Mouse (Mus musculus): Measurements from ENCODE around the gene Wdr77. TPM values are rescaled to one million over a fixed set of nuclear protein-coding genes. Genes with fewer than 3 reads are reported as not detected.
"Not testable (repeated sequence)": the region's sequence is repeated elsewhere in the genome, so short reads cannot be mapped to it uniquely, and the experiment has no call there.

The Wdr77 gene
- polyA plus RNA-seq, 1 experiment from 2014 or later, result 83.4 TPM

GRCm38 (mm10) chr3:105917656-105918354 is 41.4 kb upstream of the Wdr77 start:
- WGBS, result 32% methylated on average over 10 of the region's 10 CpGs
- no peaks in the 10 kb centered on the region for H3K9me3 ChIP-seq (ENCODE audit: control insufficient read depth, low read length)
- H3K9ac ChIP-seq (ENCODE audit: low read length), result peak overlapping the region; percentile 21; the same call in 1 of the 2 replicates
- no peaks in the 10 kb centered on the region for H3K36me3 ChIP-seq (ENCODE audit: control insufficient read depth, insufficient read depth, low read length)
- H3K4me3 ChIP-seq (ENCODE audit: control insufficient read depth in 1 of 2, insufficient read depth in 1 of 2, low read depth in 1 of 2, low read length in 2 of 2), result no peak overlapping the region
- peaks cover 4 to 14% of the 10 kb centered on the region in 2 experiments; a peak in 3 of 4 replicates for H3K4me1 ChIP-seq (ENCODE audit: control insufficient read depth in 2 of 2, insufficient read depth in 2 of 2, low read length in 2 of 2)
- H3K27me3 ChIP-seq (ENCODE audit: control insufficient read depth, insufficient read depth, low read length), result no peaks in the 10 kb centered on the region
- ATAC-seq (ENCODE audit: insufficient number of reproducible peaks, insufficient read depth, low FRiP score, low read depth), result peak; percentile 20; the same call in 1 of the 2 replicates
- no peak overlapping the region for H3K4me2 ChIP-seq (ENCODE audit: low read length)
- peak overlapping the region in 1 of 2 experiments; percentile 46; a peak in 1 of 4 replicates for H3K27ac ChIP-seq (replicated peaks in 1 of 2; ENCODE audit: control insufficient read depth in 1 of 2, insufficient read depth in 1 of 2, low read depth in 2 of 2, low read length in 2 of 2)

- no peak overlapping the region for H3K4me3 ChIP-seq (ENCODE audit: control insufficient read depth in 1 of 2, insufficient read depth in 1 of 2, low read depth in 1 of 2, low read length in 2 of 2)
- ATAC-seq (ENCODE audit: insufficient number of reproducible peaks, insufficient read depth, low FRiP score, low read depth), result no peak
- WGBS, result 51% methylated on average over 3 of the region's 3 CpGs
- H3K9ac ChIP-seq (ENCODE audit: low read length), result peak overlapping the region; percentile 21; the same call in 1 of the 2 replicates
- H3K36me3 ChIP-seq (ENCODE audit: control insufficient read depth, insufficient read depth, low read length), result no peaks in the 10 kb centered on the region
- no peak overlapping the region for H3K4me2 ChIP-seq (ENCODE audit: low read length)
- H3K27ac ChIP-seq (replicated peaks in 1 of 2; ENCODE audit: control insufficient read depth in 1 of 2, insufficient read depth in 1 of 2, low read depth in 2 of 2, low read length in 2 of 2), result 0 out of 4 replicates have a peak overlapping the region, but pooled peaks of 1 of the 2 experiments have one; percentile 46
- H3K27me3 ChIP-seq (ENCODE audit: control insufficient read depth, insufficient read depth, low read length), result no peaks in the 10 kb centered on the region
- H3K4me1 ChIP-seq (ENCODE audit: control insufficient read depth in 2 of 2, insufficient read depth in 2 of 2, low read length in 2 of 2), result peaks cover 4 to 14% of the 10 kb centered on the region in 2 experiments; a peak in 3 of 4 replicates
- no peaks in the 10 kb centered on the region for H3K9me3 ChIP-seq (ENCODE audit: control insufficient read depth, low read length)
Observed at GRCm38 (mm10) chr3:105918355-105918745, 40.8 kb upstream of the Wdr77 start.

- H3K27me3 ChIP-seq (ENCODE audit: control insufficient read depth, insufficient read depth, low read length); H3K4me2 ChIP-seq (ENCODE audit: low read length); H3K27ac ChIP-seq (replicated peaks in 1 of 2; ENCODE audit: control insufficient read depth in 1 of 2, insufficient read depth in 1 of 2, low read depth in 2 of 2, low read length in 2 of 2); ATAC-seq (ENCODE audit: insufficient number of reproducible peaks, insufficient read depth, low FRiP score, low read depth); H3K4me1 ChIP-seq (ENCODE audit: control insufficient read depth in 2 of 2, insufficient read depth in 2 of 2, low read length in 2 of 2); H3K4me3 ChIP-seq (ENCODE audit: control insufficient read depth in 1 of 2, insufficient read depth in 1 of 2, low read depth in 1 of 2, low read length in 2 of 2); H3K9ac ChIP-seq (ENCODE audit: low read length); H3K9me3 ChIP-seq (ENCODE audit: control insufficient read depth, low read length); H3K36me3 ChIP-seq (ENCODE audit: control insufficient read depth, insufficient read depth, low read length): not testable (repeated sequence)
Observed at GRCm38 (mm10) chr3:105920743-105921142, 38.4 kb upstream of the Wdr77 start.

GRCm38 (mm10) chr3:105921959-105922358 is 37.2 kb upstream of the Wdr77 start:
- 78% methylated on average over 2 of the region's 2 CpGs for WGBS
- Histone ChIP-seq H3K4me1 (ENCODE audit: control insufficient read depth in 2 of 2, insufficient read depth in 2 of 2, low read length in 2 of 2) (no peaks in the 10 kb centered on the region), H3K27me3 (ENCODE audit: control insufficient read depth, insufficient read depth, low read length) (no peaks in the 10 kb centered on the region), H3K36me3 (ENCODE audit: control insufficient read depth, insufficient read depth, low read length) (no peaks in the 10 kb centered on the region), H3K9me3 (ENCODE audit: control insufficient read depth, low read length) (no peaks in the 10 kb centered on the region), H3K4me3 (ENCODE audit: control insufficient read depth in 1 of 2, insufficient read depth in 1 of 2, low read depth in 1 of 2, low read length in 2 of 2) (no peak overlapping the region), H3K27ac (replicated peaks in 1 of 2; ENCODE audit: control insufficient read depth in 1 of 2, insufficient read depth in 1 of 2, low read depth in 2 of 2, low read length in 2 of 2) (no peak overlapping the region), H3K9ac (ENCODE audit: low read length) (no peak overlapping the region), H3K4me2 (ENCODE audit: low read length) (no peak overlapping the region)
- ATAC-seq (ENCODE audit: insufficient number of reproducible peaks, insufficient read depth, low FRiP score, low read depth), result no peak

GRCm38 (mm10) chr3:105924616-105925015 is 34.6 kb upstream of the Wdr77 start:
- no peaks in the 10 kb centered on the region for H3K36me3 ChIP-seq (ENCODE audit: control insufficient read depth, insufficient read depth, low read length)
- H3K9ac ChIP-seq (ENCODE audit: low read length), result no peak overlapping the region
- 70% methylated on average over 9 of the region's 9 CpGs for WGBS
- ATAC-seq (ENCODE audit: insufficient number of reproducible peaks, insufficient read depth, low FRiP score, low read depth), result no peak
- no peaks in the 10 kb centered on the region for H3K9me3 ChIP-seq (ENCODE audit: control insufficient read depth, low read length)
- no peak overlapping the region for H3K4me2 ChIP-seq (ENCODE audit: low read length)
- no peak overlapping the region for H3K27ac ChIP-seq (replicated peaks in 1 of 2; ENCODE audit: control insufficient read depth in 1 of 2, insufficient read depth in 1 of 2, low read depth in 2 of 2, low read length in 2 of 2)
- no peaks in the 10 kb centered on the region for H3K27me3 ChIP-seq (ENCODE audit: control insufficient read depth, insufficient read depth, low read length)
- H3K4me3 ChIP-seq (ENCODE audit: control insufficient read depth in 1 of 2, insufficient read depth in 1 of 2, low read depth in 1 of 2, low read length in 2 of 2), result no peak overlapping the region
- H3K4me1 ChIP-seq (ENCODE audit: control insufficient read depth in 2 of 2, insufficient read depth in 2 of 2, low read length in 2 of 2), result no peaks in the 10 kb centered on the region

GRCm38 (mm10) chr3:105927561-105928194 is 31.5 kb upstream of the Wdr77 start:
- ATAC-seq (ENCODE audit: insufficient number of reproducible peaks, insufficient read depth, low FRiP score, low read depth), result no peak
- H3K4me3 ChIP-seq (ENCODE audit: control insufficient read depth in 1 of 2, insufficient read depth in 1 of 2, low read depth in 1 of 2, low read length in 2 of 2), result no peak overlapping the region
- H3K27ac ChIP-seq (replicated peaks in 1 of 2; ENCODE audit: control insufficient read depth in 1 of 2, insufficient read depth in 1 of 2, low read depth in 2 of 2, low read length in 2 of 2), result no peak overlapping the region
- H3K4me2 ChIP-seq (ENCODE audit: low read length), result no peak overlapping the region
- no peaks in the 10 kb centered on the region for H3K36me3 ChIP-seq (ENCODE audit: control insufficient read depth, insufficient read depth, low read length)
- no peaks in the 10 kb centered on the region for H3K4me1 ChIP-seq (ENCODE audit: control insufficient read depth in 2 of 2, insufficient read depth in 2 of 2, low read length in 2 of 2)
- H3K9ac ChIP-seq (ENCODE audit: low read length), result no peak overlapping the region
- WGBS, result 80% methylated on average over 7 of the region's 7 CpGs
- no peaks in the 10 kb centered on the region for H3K27me3 ChIP-seq (ENCODE audit: control insufficient read depth, insufficient read depth, low read length)
- no peaks in the 10 kb centered on the region for H3K9me3 ChIP-seq (ENCODE audit: control insufficient read depth, low read length)

- H3K9me3 ChIP-seq (ENCODE audit: control insufficient read depth, low read length), result no peaks in the 10 kb centered on the region
- no peaks in the 10 kb centered on the region for H3K4me1 ChIP-seq (ENCODE audit: control insufficient read depth in 2 of 2, insufficient read depth in 2 of 2, low read length in 2 of 2)
- H3K36me3 ChIP-seq (ENCODE audit: control insufficient read depth, insufficient read depth, low read length), result no peaks in the 10 kb centered on the region
- H3K27ac ChIP-seq (replicated peaks in 1 of 2; ENCODE audit: control insufficient read depth in 1 of 2, insufficient read depth in 1 of 2, low read depth in 2 of 2, low read length in 2 of 2), result no peak overlapping the region
- WGBS, result 84% methylated on average over 3 of the region's 3 CpGs
- no peak for ATAC-seq (ENCODE audit: insufficient number of reproducible peaks, insufficient read depth, low FRiP score, low read depth)
- no peak overlapping the region for H3K4me3 ChIP-seq (ENCODE audit: control insufficient read depth in 1 of 2, insufficient read depth in 1 of 2, low read depth in 1 of 2, low read length in 2 of 2)
- H3K27me3 ChIP-seq (ENCODE audit: control insufficient read depth, insufficient read depth, low read length), result no peaks in the 10 kb centered on the region
- no peak overlapping the region for H3K9ac ChIP-seq (ENCODE audit: low read length)
- H3K4me2 ChIP-seq (ENCODE audit: low read length), result no peak overlapping the region
Observed at GRCm38 (mm10) chr3:105928195-105928569, 31.0 kb upstream of the Wdr77 start.

Measured in heart, embryonic 14.5 days (tissue).